Mouse (Mus musculus): ENCODE results near the gene Phlpp1.

Gene Phlpp1

GRCm38 (mm10) chr1:106321432-106322126 is 150.0 kb downstream of the Phlpp1 start:
- DNase-seq = no peak

GRCm38 (mm10) chr1:106326691-106327090 is 155.1 kb downstream of the Phlpp1 start:
- no peak for DNase-seq

- no peak for DNase-seq
Observed at GRCm38 (mm10) chr1:106342100-106342499, 170.5 kb downstream of the Phlpp1 start.

GRCm38 (mm10) chr1:106345265-106345664 is 173.7 kb downstream of the Phlpp1 start:
- no peak for DNase-seq

- no peak for DNase-seq
Observed at GRCm38 (mm10) chr1:106346776-106347175, 175.2 kb downstream of the Phlpp1 start.

- DNase-seq = no peak
Observed at GRCm38 (mm10) chr1:106349116-106349515, 177.6 kb downstream of the Phlpp1 start.

- DNase-seq = no peak
Observed at GRCm38 (mm10) chr1:106351512-106351911, 180.0 kb downstream of the Phlpp1 start.

- no peak for DNase-seq
Observed at GRCm38 (mm10) chr1:106352801-106353511, 181.4 kb downstream of the Phlpp1 start.

- no peak for DNase-seq
Observed at GRCm38 (mm10) chr1:106353993-106354392, 182.4 kb downstream of the Phlpp1 start.

GRCm38 (mm10) chr1:106359474-106359873 is 187.9 kb downstream of the Phlpp1 start:
- no peak for DNase-seq

- no peak for DNase-seq
Observed at GRCm38 (mm10) chr1:106362841-106363604, 191.5 kb downstream of the Phlpp1 start.

GRCm38 (mm10) chr1:106369330-106369729 is 197.8 kb downstream of the Phlpp1 start:
- DNase-seq = no peak

GRCm38 (mm10) chr1:106372446-106372845 is 200.9 kb downstream of the Phlpp1 start:
- no peak for DNase-seq

- no peak for DNase-seq
Observed at GRCm38 (mm10) chr1:106373656-106374055, 202.1 kb downstream of the Phlpp1 start.

GRCm38 (mm10) chr1:106374274-106374673 is 202.7 kb downstream of the Phlpp1 start:
- DNase-seq = no peak

GRCm38 (mm10) chr1:106374971-106375370 is 203.4 kb downstream of the Phlpp1 start:
- no peak for DNase-seq

GRCm38 (mm10) chr1:106376003-106376402 is 204.5 kb downstream of the Phlpp1 start:
- DNase-seq = no peak

GRCm38 (mm10) chr1:106380465-106380864 is 208.9 kb downstream of the Phlpp1 start:
- DNase-seq = no peak

GRCm38 (mm10) chr1:106386542-106386941 is 215.0 kb downstream of the Phlpp1 start:
- no peak for DNase-seq

- DNase-seq = no peak
Observed at GRCm38 (mm10) chr1:106387264-106387663, 215.7 kb downstream of the Phlpp1 start.

- DNase-seq = peak; percentile 66
Observed at GRCm38 (mm10) chr1:106389673-106390072, 218.1 kb downstream of the Phlpp1 start.

- no peak for DNase-seq
Observed at GRCm38 (mm10) chr1:106393072-106393471, 221.5 kb downstream of the Phlpp1 start.

GRCm38 (mm10) chr1:106394678-106395077 is 223.1 kb downstream of the Phlpp1 start:
- DNase-seq = no peak

- DNase-seq = peak; percentile 58
Observed at GRCm38 (mm10) chr1:106395476-106395875, 223.9 kb downstream of the Phlpp1 start.

Data from thymus, postnatal 25 days (tissue).